Mouse (Mus musculus): ENCODE measurements around the gene Fbn1.
"Not testable (repeated sequence)": the region's sequence is repeated elsewhere in the genome, so short reads cannot be mapped to it uniquely, and the experiment has no call there.

Fbn1 gene

DNA sequence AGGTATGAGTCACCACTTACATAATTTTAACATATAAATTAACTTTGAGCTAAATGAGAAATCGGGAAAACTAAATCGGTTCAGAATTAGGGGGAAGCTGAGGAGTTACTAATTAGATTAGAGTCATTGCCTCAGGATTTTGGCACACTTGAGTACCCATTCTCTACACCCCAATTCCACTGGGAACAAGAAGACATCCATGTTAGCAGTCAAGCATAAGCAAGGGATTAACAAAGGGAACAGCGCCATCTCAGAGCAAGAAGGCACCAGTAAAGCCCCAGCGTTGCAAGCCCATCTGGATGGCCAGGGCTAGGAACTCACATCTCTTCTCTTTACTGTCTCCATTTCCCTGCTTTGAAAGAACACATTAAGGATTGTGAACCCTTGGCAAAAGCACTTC is 222.0 kb downstream of the Fbn1 start:
- DNase-seq = no peak

GRCm38 (mm10) chr2:125282334-125283206 is 225.2 kb downstream of the Fbn1 start:
- no peak for DNase-seq

DNA sequence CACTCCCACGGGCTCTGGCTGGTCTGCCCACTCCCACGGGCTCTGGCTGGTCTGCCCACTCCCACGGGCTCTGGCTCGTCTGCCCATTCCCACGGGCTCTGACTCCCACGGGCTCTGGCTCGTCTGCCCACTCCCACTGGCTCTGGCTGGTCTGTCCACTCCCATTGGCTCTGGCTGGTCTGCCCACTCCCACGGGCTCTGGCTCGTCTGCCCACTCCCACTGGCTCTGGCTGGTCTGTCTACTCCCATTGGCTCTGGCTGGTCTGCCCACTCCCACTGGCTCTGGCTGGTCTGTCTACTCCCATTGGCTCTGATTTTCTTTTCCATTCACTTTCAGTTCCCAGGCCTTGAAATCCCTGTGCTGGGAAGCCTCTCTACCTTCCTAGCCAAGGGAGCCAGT is 227.8 kb downstream of the Fbn1 start:
- DNase-seq = not testable (repeated sequence)

GRCm38 (mm10) chr2:125278474-125278873 is 229.3 kb downstream of the Fbn1 start:
- DNase-seq = no peak

GRCm38 (mm10) chr2:125276692-125277091 is 231.1 kb downstream of the Fbn1 start:
- no peak for DNase-seq

- DNase-seq = no peak
These were observed 232.2 kb downstream of the Fbn1 start for GRCm38 (mm10) chr2:125275617-125276016.

DNA sequence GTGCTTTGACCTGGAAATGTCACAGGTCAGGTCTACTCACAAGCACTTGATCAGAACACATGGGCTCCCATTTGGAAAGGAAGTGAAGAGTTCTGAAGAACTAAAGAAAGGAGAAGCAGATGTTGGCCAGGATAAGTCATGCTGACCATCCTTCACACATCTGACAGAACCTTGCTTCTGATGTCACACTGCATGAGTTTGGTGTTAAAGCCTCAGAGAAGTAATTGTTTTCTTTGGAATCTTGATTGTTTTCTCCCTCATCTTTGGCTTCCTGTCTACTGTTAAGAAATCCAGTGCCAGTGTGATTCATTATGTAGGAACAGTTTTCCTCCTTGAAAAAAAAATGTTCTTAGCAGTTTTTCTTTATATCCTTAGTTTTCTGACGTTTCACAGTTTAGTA is 238.9 kb downstream of the Fbn1 start:
- DNase-seq = no peak

GRCm38 (mm10) chr2:125263753-125264152 is 244.0 kb downstream of the Fbn1 start:
- no peak for DNase-seq

DNA sequence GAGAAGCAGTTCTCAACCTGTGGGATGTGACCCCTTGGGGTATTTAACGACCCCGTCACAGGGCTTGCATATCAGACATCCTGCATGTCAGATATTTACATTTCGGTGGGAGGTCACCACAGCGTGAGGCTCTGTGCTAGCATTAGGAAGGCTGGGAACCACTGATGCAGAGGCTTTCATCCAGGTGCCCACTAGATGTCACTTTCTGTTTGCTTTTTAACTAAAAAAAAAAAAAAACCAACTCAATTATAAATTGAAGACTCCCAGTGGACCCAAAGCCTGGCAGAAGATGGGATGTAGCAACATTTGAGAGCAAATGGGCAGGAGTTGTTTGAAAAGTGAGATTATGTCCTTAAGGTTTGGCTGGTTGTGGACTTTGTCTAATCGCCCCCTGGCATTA is 244.7 kb downstream of the Fbn1 start:
- DNase-seq = no peak

GRCm38 (mm10) chr2:125260326-125260725 is 247.5 kb downstream of the Fbn1 start:
- no peak for DNase-seq

GRCm38 (mm10) chr2:125259230-125260120 is 248.3 kb downstream of the Fbn1 start:
- peak; percentile 10 for DNase-seq

DNA sequence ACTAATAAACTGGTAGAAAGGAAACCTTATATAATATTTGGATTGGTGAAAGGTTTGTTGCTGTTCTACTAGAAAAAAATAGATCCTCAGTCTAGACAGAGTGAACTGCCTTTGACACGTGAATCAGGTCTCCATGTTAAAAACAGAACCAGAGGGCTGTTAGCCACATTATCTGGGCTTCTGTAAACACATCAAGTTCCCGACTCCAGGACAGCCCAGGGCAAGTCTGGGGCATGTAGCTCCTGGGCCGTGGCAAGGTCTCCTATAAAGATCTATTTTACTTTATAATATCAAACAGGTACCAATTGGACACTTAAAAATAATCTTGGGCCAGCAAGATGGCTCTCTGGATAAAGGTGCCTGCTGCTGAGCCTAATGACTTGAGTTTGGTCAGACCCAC is 251.9 kb downstream of the Fbn1 start:
- no peak for DNase-seq

DNA sequence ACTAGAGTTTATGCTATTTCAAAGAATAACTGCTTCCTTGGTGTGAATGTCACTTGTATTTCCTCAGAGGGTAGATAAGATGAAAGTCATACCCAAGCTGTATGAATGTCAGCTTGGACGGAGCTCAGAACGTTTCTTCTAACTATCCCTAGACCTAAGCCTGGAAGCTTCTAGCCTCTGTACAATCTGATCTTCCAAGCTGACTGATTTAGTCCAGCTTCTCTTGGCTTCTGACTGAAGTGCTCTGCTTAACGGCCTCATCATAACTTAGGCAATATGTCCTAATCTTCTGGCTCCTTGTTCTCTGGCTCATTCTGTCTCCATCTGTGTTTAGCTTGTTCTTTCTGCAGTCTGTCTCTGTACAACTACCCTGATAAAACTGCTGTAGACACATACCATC is 253.2 kb downstream of the Fbn1 start:
- DNase-seq = no peak

GRCm38 (mm10) chr2:125253699-125254098 is 254.1 kb downstream of the Fbn1 start:
- no peak for DNase-seq

GRCm38 (mm10) chr2:125252275-125252674 is 255.5 kb downstream of the Fbn1 start:
- DNase-seq = peak; percentile 41

GRCm38 (mm10) chr2:125251781-125252180 is 256.0 kb downstream of the Fbn1 start:
- no peak for DNase-seq
